8 mouse cellular contexts compared by ENCODE assay signal in the genomic region with DNA sequence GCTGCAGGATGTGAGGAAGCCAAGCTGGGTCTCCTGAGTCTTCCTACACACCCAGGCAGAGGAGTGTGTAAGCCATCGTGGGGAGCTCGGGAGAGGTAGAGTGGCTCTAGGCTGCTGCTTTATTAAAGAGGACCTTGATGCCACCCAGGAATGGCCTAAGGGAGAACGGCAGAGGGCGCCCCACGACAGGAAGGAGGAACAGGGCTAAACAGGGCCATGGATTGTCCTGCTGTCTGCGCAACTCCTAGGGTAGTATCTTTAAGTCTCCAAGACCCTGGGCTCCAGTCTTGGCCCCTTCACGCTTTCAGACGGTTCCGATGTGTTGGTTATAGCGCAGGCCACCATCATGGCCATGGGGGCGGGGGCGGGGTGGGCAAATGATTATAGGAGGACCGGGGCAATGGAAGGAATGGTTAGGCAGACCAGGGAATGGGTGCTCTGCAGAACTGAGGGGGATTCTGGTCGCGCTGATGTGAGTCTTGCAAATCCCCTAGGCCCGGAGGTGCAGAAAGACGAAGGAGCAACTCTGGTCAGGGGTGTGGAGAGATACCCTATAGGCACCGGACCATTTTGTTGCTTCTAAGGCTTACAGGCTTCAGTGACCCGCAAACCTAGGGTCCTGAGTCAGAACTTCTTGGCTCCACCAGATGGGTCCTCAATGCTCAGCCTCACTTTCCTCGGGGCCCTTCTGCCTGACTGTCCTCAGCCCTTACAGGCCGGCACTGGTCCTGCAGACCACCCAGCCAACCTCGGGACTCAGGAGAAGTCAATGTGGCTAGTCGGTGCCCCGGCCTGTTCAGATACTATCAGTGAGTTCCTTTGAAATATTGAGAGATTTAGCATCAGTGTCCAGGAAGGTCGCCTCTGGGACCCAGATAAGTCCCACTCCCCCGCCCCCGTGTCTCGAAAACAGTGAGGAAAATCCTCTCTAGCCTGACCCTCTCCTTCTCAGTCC. TPM values are rescaled to one million over a fixed set of nuclear protein-coding genes. Genes with fewer than 3 reads are reported as not detected.
DNase-seq lines count a peak whose midpoint lies in the region; ATAC-seq and TF ChIP-seq lines count a peak whose summit lies in the region.

No protein-coding gene starts in this region.

- peak overlapping the region; percentile 86 for H3K9ac ChIP-seq in forebrain, embryonic 13.5 days
- peak overlapping the region; percentile 91 for H3K9ac ChIP-seq in hindbrain, postnatal 0 days (replicated peaks; ENCODE audit: low read length)

- DNase-seq in ZHBTc4 (ENCODE audit: low read depth, low spot score), result peak; percentile 62
- peak; percentile 66 for DNase-seq in hindbrain, postnatal 0 days (ENCODE audit: low spot score)
- peak; percentile 35 to 50 for DNase-seq in left cerebral cortex, adult 8-10 months (ENCODE audit: low spot score in 2 of 2)
- peak; percentile 46 for DNase-seq in lung, postnatal 36 days
- peak; percentile 70 for DNase-seq in right cerebral cortex, postnatal 25 days
- DNase-seq in ovary, postnatal 14 days (ENCODE audit: low spot score), result no peak

- peak; percentile 75 for TF ChIP-seq CTCF in hindbrain, postnatal 0 days (IDR thresholded peaks at IDR 0.05; ENCODE audit: low read depth)

- no peaks in the 10 kb centered on the region for H3K9me3 ChIP-seq in forebrain, embryonic 13.5 days (replicated peaks)
- H3K9me3 ChIP-seq in hindbrain, postnatal 0 days (ENCODE audit: low read length), result no peaks in the 10 kb centered on the region

- H3K4me2 ChIP-seq in forebrain, embryonic 13.5 days, result peak overlapping the region; percentile 85
- peak overlapping the region; percentile 72 for H3K4me2 ChIP-seq in hindbrain, postnatal 0 days (ENCODE audit: low read depth, low read length)

- 0 out of 2 replicates have a peak, but pooled peaks cover 3% of the 10 kb centered on the region for H3K4me1 ChIP-seq in brown adipose tissue, adult 24 weeks (ENCODE audit: control insufficient read depth, insufficient read depth, insufficient read length, low read length)
- H3K4me1 ChIP-seq in forebrain, embryonic 13.5 days, result peaks cover 38% of the 10 kb centered on the region
- H3K4me1 ChIP-seq in hindbrain, postnatal 0 days (ENCODE audit: insufficient read depth, low read length), result peaks cover 23% of the 10 kb centered on the region

- no peak overlapping the region for H3K27ac ChIP-seq in brown adipose tissue, adult 24 weeks (replicated peaks; ENCODE audit: low read depth, low read length)
- H3K27ac ChIP-seq in forebrain, embryonic 13.5 days, result peak overlapping the region; percentile 98
- H3K27ac ChIP-seq in hindbrain, postnatal 0 days, result peak overlapping the region; percentile 98

- H3K27me3 ChIP-seq in forebrain, embryonic 13.5 days, result peaks cover 11% of the 10 kb centered on the region
- no peaks in the 10 kb centered on the region for H3K27me3 ChIP-seq in hindbrain, postnatal 0 days (ENCODE audit: insufficient read depth, low read length)

- H3K4me3 ChIP-seq in brown adipose tissue, adult 24 weeks (ENCODE audit: insufficient read depth, low read depth, low read length), result peak overlapping the region; percentile 88
- H3K4me3 ChIP-seq in forebrain, embryonic 13.5 days, result peak overlapping the region; percentile 87
- peak overlapping the region; percentile 86 for H3K4me3 ChIP-seq in hindbrain, postnatal 0 days (ENCODE audit: low read length)

- ATAC-seq in forebrain, embryonic 13.5 days, result peak; percentile 1; the same call in 1 of the 2 replicates
- peak; percentile 2; the same call in 1 of the 2 replicates for ATAC-seq in hindbrain, postnatal 0 days

- WGBS in forebrain, embryonic 13.5 days, result 30% methylated on average over 28 of the region's 28 CpGs
- 33% methylated on average over 28 of the region's 28 CpGs for WGBS in hindbrain, postnatal 0 days

- no peaks in the 10 kb centered on the region for H3K36me3 ChIP-seq in forebrain, embryonic 13.5 days (ENCODE audit: poor library complexity, severe bottlenecking)
- no peaks in the 10 kb centered on the region for H3K36me3 ChIP-seq in hindbrain, postnatal 0 days (ENCODE audit: insufficient read depth, low read length)

RNA-seq across cellular contexts. Expression of gene Nat8l, which starts 0.8 kb away (rescaled TPM):
- polyA plus RNA-seq in brown adipose tissue, adult 24 weeks (2012; ENCODE audit: insufficient read depth, insufficient read length, missing spikeins), result 66.7 and 81.4 TPM in 2 replicates
- 3.2 and 3.7 TPM in 2 replicates for polyA plus RNA-seq in forebrain, embryonic 13.5 days (2015; fragmentation: Nextera tagmentation; extraction: Ambion mirVana)
- 50.3 and 50.9 TPM in 2 replicates for total RNA-seq in hindbrain, postnatal 0 days (2014; rRNA removed)
- polyA plus RNA-seq in hindbrain, postnatal 0 days (2015; fragmentation: Nextera tagmentation; extraction: Ambion mirVana), result 6.0 and 6.4 TPM in 2 replicates
- 100 to 1,000 TPM; 199 to 235 (median 210) TPM for total RNA-seq in left cerebral cortex, adult 8-10 months (2022)

RNA-seq across cellular contexts. Expression of gene Gm1673, which starts 11.7 kb away (rescaled TPM):
- polyA plus RNA-seq in brown adipose tissue, adult 24 weeks (2012; ENCODE audit: insufficient read depth, insufficient read length, missing spikeins), result 2.5 TPM in 1 of 2 replicates, not detected in the other
- 477 and 493 TPM in 2 replicates for polyA plus RNA-seq in forebrain, embryonic 13.5 days (2015; fragmentation: Nextera tagmentation; extraction: Ambion mirVana)
- total RNA-seq in hindbrain, postnatal 0 days (2014; rRNA removed), result 626 and 692 TPM in 2 replicates
- 695 and 703 TPM in 2 replicates for polyA plus RNA-seq in hindbrain, postnatal 0 days (2015; fragmentation: Nextera tagmentation; extraction: Ambion mirVana)
- 10 to 100 TPM; 78.3 to 86.0 (median 79.2) TPM for total RNA-seq in left cerebral cortex, adult 8-10 months (2022)

RNA-seq across cellular contexts. Expression of gene Nelfa, which starts 58.7 kb away (rescaled TPM):
- polyA plus RNA-seq in brown adipose tissue, adult 24 weeks (2012; ENCODE audit: insufficient read depth, insufficient read length, missing spikeins), result 8.4 and 9.2 TPM in 2 replicates
- polyA plus RNA-seq in forebrain, embryonic 13.5 days (2015; fragmentation: Nextera tagmentation; extraction: Ambion mirVana), result 50.9 and 55.6 TPM in 2 replicates
- 31.2 and 36.2 TPM in 2 replicates for total RNA-seq in hindbrain, postnatal 0 days (2014; rRNA removed)
- polyA plus RNA-seq in hindbrain, postnatal 0 days (2015; fragmentation: Nextera tagmentation; extraction: Ambion mirVana), result 29.4 and 29.6 TPM in 2 replicates
- 10 to 100 TPM; 18.5 to 19.9 (median 18.9) TPM for total RNA-seq in left cerebral cortex, adult 8-10 months (2022)

Comparison
In these comparisons a context has a peak if more than half of its experiments do, and no peak if none do; other contexts are left out.
1. RNA of gene Gm1673, which starts 11.7 kb away (polyA plus RNA-seq): 695 to 703 TPM in hindbrain, postnatal 0 days and 477 to 493 TPM in forebrain, embryonic 13.5 days; 2.5 TPM in brown adipose tissue, adult 24 weeks; every median in the first group is over 100 times any median in the second.
2. Peak in every context shown above with its lines, with median percentiles within 50 percentile points of each other: H3K4me3 ChIP-seq.